Mouse (Mus musculus) forebrain, embryonic 13.5 days (tissue): ENCODE measurements around the gene Spop. TPM values are rescaled to one million over a fixed set of nuclear protein-coding genes. Genes with fewer than 3 reads are reported as not detected.

Experiments
- ATAC-seq: fragments of 200-750 bp; cut with Nextera tagmentation; 2 replicates; pipeline ENCODE4 v1.8.0; 2017
- H3K27ac ChIP-seq: fragments of 300-500 bp; sonication (generic); 2 replicates; pipeline ENCODE4 v1.5.1; 2015; ENCODE audit warnings: inconsistent platforms, mild to moderate bottlenecking, moderate library complexity
- H3K27me3 ChIP-seq: fragments of 300-500 bp; sonication (generic); 2 replicates; pipeline ENCODE4 v1.6.1; 2015; ENCODE audit warnings: mild to moderate bottlenecking, inconsistent platforms
- H3K36me3 ChIP-seq: fragments of 300-500 bp; sonication (generic); 2 replicates; pipeline ENCODE4 v1.6.1; 2015; ENCODE audit warnings: mild to moderate bottlenecking, inconsistent platforms; ENCODE audit not compliant: poor library complexity, severe bottlenecking
- H3K4me1 ChIP-seq: fragments of 300-500 bp; sonication (generic); 2 replicates; pipeline ENCODE4 v1.6.1; 2015; ENCODE audit warnings: inconsistent platforms
- H3K4me2 ChIP-seq: fragments of 300-500 bp; sonication (generic); 2 replicates; pipeline ENCODE4 v1.6.1; 2015; ENCODE audit warnings: inconsistent platforms, mild to moderate bottlenecking, moderate library complexity
- H3K4me3 ChIP-seq: fragments of 300-500 bp; sonication (generic); 2 replicates; pipeline ENCODE4 v1.5.1; 2015; ENCODE audit warnings: mild to moderate bottlenecking, inconsistent platforms
- H3K9ac ChIP-seq: fragments of 300-500 bp; sonication (generic); 2 replicates; pipeline ENCODE4 v1.6.1; 2015; ENCODE audit warnings: mild to moderate bottlenecking, inconsistent platforms
- H3K9me3 ChIP-seq: fragments of 300-500 bp; sonication (generic); replicated peaks from 2 replicates; pipeline ENCODE4 v1.6.1; 2016; ENCODE audit warnings: inconsistent platforms
- WGBS: fragments of 180-500 bp; shearing (Covaris S2); methylation state at CpG from one replicate; pipeline ENCODE4 v1.1.7; 2015; 5-methylcytosine and 5-hydroxymethylcytosine counted together
- polyA plus RNA-seq: library from polyadenylated mRNA; unstranded; fragments of >200 nt; fragmentation: Nextera tagmentation; extraction: Ambion mirVana; gene quantifications from 2 replicates; pipeline ENCODE4 v1.2.1, GENCODE M21; 2015

Gene Spop
- polyA plus RNA-seq, 1 experiment from 2014 or later: 178 TPM

- no peak overlapping the region for H3K9ac ChIP-seq
- H3K27ac ChIP-seq: no peak overlapping the region
- no peak for ATAC-seq
- H3K4me1 ChIP-seq: peaks cover 4% of the 10 kb centered on the region; the same call in 1 of the 2 replicates
- H3K4me2 ChIP-seq: no peak overlapping the region
- H3K9me3 ChIP-seq: no peaks in the 10 kb centered on the region
- peaks cover 26% of the 10 kb centered on the region for H3K27me3 ChIP-seq
- 49% methylated on average over 12 of the region's 12 CpGs for WGBS
- no peak overlapping the region for H3K4me3 ChIP-seq
- H3K36me3 ChIP-seq: no peaks in the 10 kb centered on the region
Observed at GRCm38 (mm10) chr11:95507041-95507716, 93.3 kb downstream of the Spop start.

- no peak for ATAC-seq
- H3K27me3 ChIP-seq: peaks cover 32% of the 10 kb centered on the region
- H3K9ac ChIP-seq: no peak overlapping the region
- H3K9me3 ChIP-seq: no peaks in the 10 kb centered on the region
- no peak overlapping the region for H3K27ac ChIP-seq
- H3K4me3 ChIP-seq: no peak overlapping the region
- H3K4me2 ChIP-seq: no peak overlapping the region
- H3K4me1 ChIP-seq: peaks cover 4% of the 10 kb centered on the region; the same call in 1 of the 2 replicates
- H3K36me3 ChIP-seq: no peaks in the 10 kb centered on the region
- WGBS: 78% methylated on average over 5 of the region's 5 CpGs
Observed at GRCm38 (mm10) chr11:95507785-95508184, 93.9 kb downstream of the Spop start.

- no peaks in the 10 kb centered on the region for H3K36me3 ChIP-seq
- H3K27me3 ChIP-seq: peaks cover 38% of the 10 kb centered on the region
- H3K4me2 ChIP-seq: no peak overlapping the region
- no peak for ATAC-seq
- H3K4me1 ChIP-seq: peaks cover 5% of the 10 kb centered on the region
- H3K9ac ChIP-seq: no peak overlapping the region
- H3K27ac ChIP-seq: no peak overlapping the region
- H3K4me3 ChIP-seq: no peak overlapping the region
- no peaks in the 10 kb centered on the region for H3K9me3 ChIP-seq
- WGBS: 59% methylated on average over 13 of the region's 13 CpGs
Observed at GRCm38 (mm10) chr11:95508211-95508926, 94.5 kb downstream of the Spop start.

GRCm38 (mm10) chr11:95509126-95509717 lies 95.3 kb downstream of the Spop start:
- no peak for ATAC-seq

GRCm38 (mm10) chr11:95510631-95511030 lies 96.8 kb downstream of the Spop start:
- no peaks in the 10 kb centered on the region for H3K36me3 ChIP-seq
- H3K9ac ChIP-seq: no peak overlapping the region
- H3K4me3 ChIP-seq: no peak overlapping the region
- H3K4me1 ChIP-seq: peaks cover 23% of the 10 kb centered on the region
- H3K9me3 ChIP-seq: no peaks in the 10 kb centered on the region
- H3K27me3 ChIP-seq: peaks cover 61% of the 10 kb centered on the region
- H3K27ac ChIP-seq: no peak overlapping the region
- 91% methylated on average over 12 of the region's 12 CpGs for WGBS
- no peak overlapping the region for H3K4me2 ChIP-seq
- ATAC-seq: no peak

More at GRCm38 (mm10) chr11:95509126-95509717, 95.3 kb downstream of the Spop start:
- Histone ChIP-seq H3K9me3 (no peaks in the 10 kb centered on the region), H3K36me3 (no peaks in the 10 kb centered on the region), H3K4me3 (no peak overlapping the region), H3K9ac (no peak overlapping the region), H3K27me3 (peaks cover 47% of the 10 kb centered on the region), H3K27ac (no peak overlapping the region), H3K4me1 (peaks cover 12% of the 10 kb centered on the region), H3K4me2 (no peak overlapping the region)
- 74% methylated on average over 6 of the region's 6 CpGs for WGBS

- WGBS: 88% methylated on average over 1 of the region's 1 CpGs
- H3K4me2 ChIP-seq: no peak overlapping the region
- no peak for ATAC-seq
Observed at GRCm38 (mm10) chr11:95511919-95512318, 98.0 kb downstream of the Spop start.

GRCm38 (mm10) chr11:95512383-95512782 lies 98.5 kb downstream of the Spop start:
- Histone ChIP-seq H3K36me3 (no peaks in the 10 kb centered on the region), H3K4me2 (peak overlapping the region; percentile 91; the same call in 1 of the 2 replicates), H3K9me3 (no peaks in the 10 kb centered on the region), H3K4me3 (no peak overlapping the region), H3K9ac (no peak overlapping the region), H3K4me1 (peaks cover 39% of the 10 kb centered on the region), H3K27ac (no peak overlapping the region), H3K27me3 (peaks cover 77% of the 10 kb centered on the region)
- 85% methylated on average over 6 of the region's 6 CpGs for WGBS
- ATAC-seq: no peak

More at GRCm38 (mm10) chr11:95511919-95512318, 98.0 kb downstream of the Spop start:
- H3K4me1 ChIP-seq: peaks cover 36% of the 10 kb centered on the region
- H3K27me3 ChIP-seq: peaks cover 72% of the 10 kb centered on the region
- no peak overlapping the region for H3K27ac ChIP-seq
- no peak overlapping the region for H3K9ac ChIP-seq
- no peaks in the 10 kb centered on the region for H3K36me3 ChIP-seq
- no peaks in the 10 kb centered on the region for H3K9me3 ChIP-seq
- no peak overlapping the region for H3K4me3 ChIP-seq

- H3K27me3 ChIP-seq: peaks cover 72% of the 10 kb centered on the region
- ATAC-seq: peak; percentile 17
- H3K27ac ChIP-seq: no peak overlapping the region
- H3K9ac ChIP-seq: peak overlapping the region; percentile 68
- H3K36me3 ChIP-seq: no peaks in the 10 kb centered on the region
- H3K4me2 ChIP-seq: peak overlapping the region; percentile 91
- H3K4me3 ChIP-seq: peak overlapping the region; percentile 50
- H3K9me3 ChIP-seq: no peaks in the 10 kb centered on the region
- H3K4me1 ChIP-seq: peaks cover 40% of the 10 kb centered on the region
- WGBS: 1% methylated on average over 60 of the region's 66 CpGs
Observed at GRCm38 (mm10) chr11:95513461-95514297, 99.8 kb downstream of the Spop start.

- H3K27me3 ChIP-seq: peaks cover 68% of the 10 kb centered on the region
- no peaks in the 10 kb centered on the region for H3K9me3 ChIP-seq
- ATAC-seq: peak; percentile 48
- no peak within 1 kb of the TSS; the same call in 1 of the 2 replicates for H3K27ac ChIP-seq
- peak within 1 kb of the TSS; percentile 91 for H3K4me2 ChIP-seq
- no peaks in the 10 kb centered on the region for H3K36me3 ChIP-seq
- H3K4me3 ChIP-seq: peak within 1 kb of the TSS; percentile 50
- WGBS: under 1% methylated on average over 54 of the region's 66 CpGs
- H3K4me1 ChIP-seq: peaks cover 45% of the 10 kb centered on the region
- peak within 1 kb of the TSS; percentile 68 for H3K9ac ChIP-seq
Observed at GRCm38 (mm10) chr11:95514298-95514861, 100.5 kb downstream of the Spop start, which contains the start of gene Nxph3. Nxph3 (minus strand) TSS chr11:95514570.

- Histone ChIP-seq H3K9me3 (no peaks in the 10 kb centered on the region), H3K4me1 (peaks cover 49% of the 10 kb centered on the region), H3K4me3 (peak overlapping the region; percentile 50), H3K9ac (no peak overlapping the region), H3K4me2 (peak overlapping the region; percentile 91), H3K27me3 (peaks cover 64% of the 10 kb centered on the region), H3K27ac (peak overlapping the region; percentile 51; the same call in 1 of the 2 replicates), H3K36me3 (no peaks in the 10 kb centered on the region)
- 33% methylated on average over 17 of the region's 17 CpGs for WGBS
- ATAC-seq: peak; percentile 41; the same call in 1 of the 2 replicates
Observed at GRCm38 (mm10) chr11:95515376-95516323, 101.8 kb downstream of the Spop start.
